Mouse (Mus musculus) kidney, postnatal 10 days (tissue): ENCODE data around the gene Eps8l2.
"Not testable (repeated sequence)": the region's sequence is repeated elsewhere in the genome, so short reads cannot be mapped to it uniquely, and the experiment has no call there.

ENCODE experiments used
- DNase-seq: peaks from one replicate; pipeline ENCODE4 v3.0.0; 2021; ENCODE audit warnings: mixed read lengths

Eps8l2 gene

GRCm38 (mm10) chr7:141367358-141367757 is 28.7 kb downstream of the Eps8l2 start:
- no peak for DNase-seq

GRCm38 (mm10) chr7:141369918-141370317 is 31.2 kb downstream of the Eps8l2 start:
- no peak for DNase-seq

DNA sequence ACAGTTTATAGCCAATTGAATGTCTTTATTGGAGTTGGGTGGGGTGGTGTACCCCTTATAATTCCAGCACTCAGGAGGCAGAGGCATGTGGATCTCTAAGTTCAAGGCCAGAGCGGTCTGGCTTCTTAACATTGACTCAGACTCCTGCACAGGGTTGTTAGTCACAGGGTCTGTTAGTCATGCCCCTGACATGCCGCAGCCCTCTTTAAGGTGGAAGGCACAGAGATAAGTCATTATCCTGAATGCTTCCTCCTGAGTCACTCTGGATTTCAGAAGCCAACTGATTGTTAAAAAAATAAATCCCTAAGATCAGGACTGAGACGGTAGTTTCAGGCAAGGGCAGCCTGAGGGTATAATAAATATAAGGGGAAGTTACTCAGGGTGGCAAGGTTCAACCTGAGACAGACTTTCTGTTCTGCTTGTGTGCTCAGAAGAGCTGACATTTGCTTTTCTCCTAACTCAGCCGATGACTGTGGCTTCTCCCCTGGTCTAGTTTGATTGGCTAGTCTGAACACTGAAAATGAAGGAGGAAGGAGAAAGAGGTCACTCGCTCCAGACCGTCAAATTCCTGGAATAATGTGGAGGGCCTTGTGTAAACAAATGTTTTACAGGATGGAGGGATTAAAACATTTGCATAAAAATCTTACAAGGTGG is 33.4 kb downstream of the Eps8l2 start:
- no peak for DNase-seq

GRCm38 (mm10) chr7:141373611-141374010 is 34.9 kb downstream of the Eps8l2 start:
- DNase-seq: no peak

DNA sequence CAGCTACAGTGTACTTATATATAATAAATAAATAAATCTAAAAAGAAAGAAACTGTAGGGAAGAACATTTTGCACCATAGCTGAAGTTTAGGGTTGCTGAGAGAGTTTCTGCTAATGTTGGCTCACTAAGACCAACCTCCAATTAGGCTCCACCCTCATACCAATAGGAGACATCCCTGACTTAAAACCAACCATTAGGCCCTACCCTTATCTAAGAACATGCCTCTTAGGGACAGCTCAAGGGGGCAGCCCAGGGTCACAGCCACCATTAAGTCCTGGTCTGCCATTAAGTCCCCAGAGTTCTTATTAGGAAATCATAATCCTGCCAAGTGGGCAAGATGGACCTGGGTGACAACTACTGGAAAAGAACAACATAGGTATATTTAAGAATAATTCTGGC is 35.7 kb downstream of the Eps8l2 start:
- DNase-seq: no peak

DNA sequence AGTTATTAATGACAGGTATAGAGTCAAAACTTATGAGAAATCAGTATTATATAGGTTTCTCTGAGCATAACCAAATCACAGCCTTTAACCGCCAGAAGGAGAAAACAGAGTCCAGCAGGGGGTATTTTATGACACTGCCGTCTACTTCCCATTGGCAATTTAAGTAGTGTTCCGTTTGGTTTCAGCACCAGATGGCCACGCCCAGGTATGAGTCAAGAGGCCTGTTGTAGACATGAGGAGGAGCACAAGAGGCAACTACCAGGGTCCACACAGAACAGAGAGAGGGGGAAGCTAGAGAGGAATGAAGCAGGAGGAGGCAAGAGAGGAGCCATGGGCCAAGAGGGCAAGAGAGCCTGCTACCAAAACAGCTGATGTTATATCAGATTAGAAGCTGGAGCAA is 40.9 kb downstream of the Eps8l2 start:
- no peak for DNase-seq

DNA sequence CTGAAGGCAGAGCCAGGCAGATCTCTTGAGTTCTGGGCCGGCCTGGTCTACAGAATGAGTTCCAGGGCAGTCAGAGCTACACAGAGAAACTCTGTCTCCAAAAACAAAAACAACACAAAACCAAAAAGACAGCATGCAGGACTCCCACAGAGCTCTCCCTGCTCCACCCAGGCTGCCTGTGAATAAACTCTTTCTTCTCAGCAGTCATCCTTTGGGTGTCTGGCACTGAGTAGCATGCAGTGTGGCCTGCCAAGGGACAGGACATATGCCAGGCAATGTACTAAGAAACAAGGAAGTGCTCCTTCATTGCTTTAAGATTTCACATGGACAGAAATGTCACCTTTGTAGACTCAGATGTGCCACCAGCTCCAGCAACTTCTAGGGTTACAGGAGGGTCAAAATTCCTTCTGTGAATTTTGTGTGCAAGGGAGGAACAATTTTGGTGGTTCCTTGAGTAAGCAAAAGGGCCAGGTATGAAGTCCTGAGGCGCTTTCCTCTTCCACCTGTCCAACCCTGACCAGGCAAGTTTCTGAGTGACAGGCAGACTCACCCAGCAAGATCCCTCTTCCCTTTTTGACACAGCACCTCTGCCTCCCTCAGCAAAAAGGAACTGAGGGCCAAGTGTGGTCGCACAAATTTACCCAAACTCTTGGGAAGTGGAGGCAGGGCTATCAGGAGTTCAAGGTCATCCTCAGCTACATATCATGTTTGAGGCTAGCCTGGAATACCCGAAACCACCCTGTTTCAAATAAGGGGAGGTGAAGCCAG is 42.6 kb downstream of the Eps8l2 start:
- no peak for DNase-seq

GRCm38 (mm10) chr7:141387807-141388486 is 49.3 kb downstream of the Eps8l2 start:
- DNase-seq: no peak

GRCm38 (mm10) chr7:141388487-141389109 is 49.9 kb downstream of the Eps8l2 start:
- no peak for DNase-seq

DNA sequence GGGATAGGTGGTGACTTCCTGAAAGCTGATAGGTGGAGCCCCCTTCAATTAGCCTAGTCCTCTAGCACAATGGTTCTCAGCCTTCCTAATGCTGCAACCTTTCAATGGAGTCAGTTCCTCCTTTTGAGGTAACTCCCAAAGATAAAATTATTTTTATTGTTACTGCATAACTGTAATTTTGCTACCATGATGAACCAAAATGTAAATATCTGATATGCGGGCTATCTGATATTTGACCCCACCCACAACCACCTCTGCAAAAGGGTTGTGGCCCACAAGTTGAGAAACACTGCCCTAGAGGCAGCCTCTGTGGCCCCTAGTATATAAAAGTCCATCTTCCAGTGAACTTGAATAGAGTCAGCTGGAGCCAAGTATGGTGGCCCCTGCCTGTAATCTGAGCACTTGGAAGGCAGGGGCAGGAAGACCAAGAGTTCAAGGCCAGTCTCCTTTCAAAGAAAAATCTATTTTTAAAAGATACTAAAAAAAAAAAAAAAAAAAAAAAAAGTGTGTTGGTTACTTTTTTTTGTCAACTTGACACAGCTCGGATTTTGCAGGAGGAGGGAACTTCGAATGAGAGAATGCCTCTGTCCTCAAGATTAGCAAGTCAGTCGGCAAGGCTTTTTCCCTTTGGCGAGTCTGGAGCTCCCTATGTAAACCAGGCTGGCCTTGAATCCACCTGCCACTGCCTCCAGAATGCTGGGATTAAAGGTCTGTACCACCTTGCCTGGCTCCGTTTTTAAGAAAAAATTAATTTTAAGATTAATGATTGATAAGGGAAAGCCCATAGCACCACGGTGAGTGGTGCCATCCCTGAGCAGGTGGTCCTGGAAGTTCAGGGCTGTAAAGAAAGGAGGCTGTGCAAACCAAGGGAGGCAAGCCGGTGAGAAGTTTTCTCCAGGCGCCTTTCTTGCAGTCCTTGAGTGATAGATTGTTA is 51.9 kb downstream of the Eps8l2 start:
- DNase-seq: no peak

- DNase-seq: peak; percentile 98
Measured at GRCm38 (mm10) chr7:141391625-141392551, 53.2 kb downstream of the Eps8l2 start, which contains the start of gene Taldo1. Taldo1 (plus strand) TSS chr7:141392199.

- no peak for DNase-seq
Measured at GRCm38 (mm10) chr7:141392552-141393222, 54.0 kb downstream of the Eps8l2 start.

DNA sequence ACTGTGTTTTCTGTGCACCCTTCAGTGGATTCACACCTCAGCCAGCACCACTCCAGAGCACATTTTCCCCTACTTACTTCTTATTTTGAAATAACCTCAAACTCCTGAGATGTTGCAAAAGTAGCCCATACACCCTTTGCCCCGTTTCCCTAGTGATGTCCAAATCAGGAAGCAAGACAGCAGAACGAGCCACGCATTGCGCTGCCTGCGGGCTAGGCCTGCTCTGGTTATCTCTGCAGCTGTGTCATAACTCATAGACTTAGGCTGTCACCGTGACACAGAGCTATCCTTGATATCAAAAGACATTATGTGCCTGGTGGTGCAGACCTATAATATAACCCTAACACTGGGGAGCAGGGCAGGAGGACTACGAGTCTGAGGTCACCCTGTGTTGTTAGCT is 55.5 kb downstream of the Eps8l2 start:
- no peak for DNase-seq

GRCm38 (mm10) chr7:141394771-141395170 is 56.1 kb downstream of the Eps8l2 start:
- peak; percentile 82 for DNase-seq

DNA sequence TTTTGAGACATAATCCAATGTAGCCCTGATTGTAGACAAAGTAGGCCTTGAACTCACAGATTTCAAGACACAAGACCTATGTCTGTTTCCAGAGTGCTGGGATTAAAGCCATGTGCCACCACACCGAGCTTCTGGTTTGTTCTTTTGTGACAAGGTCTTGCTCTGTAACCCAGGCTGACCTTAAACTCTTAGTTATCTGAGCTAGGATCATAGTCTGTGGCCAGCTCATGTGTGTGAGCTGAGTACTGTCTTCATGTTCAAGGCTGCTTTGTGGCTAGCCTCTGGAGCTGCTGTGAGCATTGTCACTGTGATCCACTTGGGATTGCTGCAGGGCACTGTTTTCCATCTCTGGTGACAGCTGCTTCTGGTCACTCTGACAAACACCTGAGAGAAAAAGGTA is 56.7 kb downstream of the Eps8l2 start:
- no peak for DNase-seq

DNA sequence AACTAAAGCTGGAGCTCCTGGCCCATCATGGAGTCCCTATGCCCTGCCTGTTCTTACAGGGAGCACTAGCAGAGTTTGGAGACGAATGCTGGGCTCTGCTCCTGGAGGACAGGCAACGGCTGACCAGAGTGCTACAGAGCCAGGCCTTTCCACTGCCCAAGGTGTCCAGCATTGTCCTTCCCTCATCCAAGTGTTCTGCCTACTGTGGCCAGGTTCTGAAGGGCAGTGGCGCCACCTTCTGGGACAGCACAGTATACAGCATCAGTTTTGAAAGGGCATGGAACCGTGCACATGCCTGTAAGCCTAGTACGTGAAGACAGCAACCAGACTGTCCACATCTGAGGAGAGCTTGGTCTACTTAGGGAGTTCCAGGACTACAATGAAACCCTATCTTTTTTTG is 64.6 kb downstream of the Eps8l2 start:
- peak; percentile 72 for DNase-seq

GRCm38 (mm10) chr7:141405466-141405865 is 66.8 kb downstream of the Eps8l2 start:
- no peak for DNase-seq

GRCm38 (mm10) chr7:141407670-141408069 is 69.0 kb downstream of the Eps8l2 start:
- not testable (repeated sequence) for DNase-seq

- DNase-seq: peak; percentile 93
Measured at GRCm38 (mm10) chr7:141408833-141409232, 70.2 kb downstream of the Eps8l2 start.

DNA sequence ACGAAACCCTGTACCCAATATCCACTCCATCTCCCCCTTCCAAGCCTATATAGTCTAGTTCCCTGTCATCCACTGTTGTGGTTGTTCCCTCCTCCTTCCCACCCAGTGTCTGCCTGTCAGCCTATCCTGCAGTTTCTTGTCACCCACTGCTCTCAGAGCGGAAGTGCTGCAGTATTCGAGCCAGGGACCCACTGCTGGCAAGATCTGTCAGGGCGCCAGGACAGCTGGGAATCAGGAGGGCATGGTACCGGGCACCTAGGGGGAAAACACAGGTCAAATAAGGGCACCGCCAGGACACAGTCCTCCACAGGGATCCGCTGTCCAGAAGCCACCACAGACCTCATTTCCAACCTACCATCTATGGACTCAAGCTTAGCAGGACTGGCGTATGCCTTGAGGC is 72.0 kb downstream of the Eps8l2 start:
- no peak for DNase-seq
